Mouse (Mus musculus): ENCODE data around the gene Prss38.

The Prss38 gene

DNA sequence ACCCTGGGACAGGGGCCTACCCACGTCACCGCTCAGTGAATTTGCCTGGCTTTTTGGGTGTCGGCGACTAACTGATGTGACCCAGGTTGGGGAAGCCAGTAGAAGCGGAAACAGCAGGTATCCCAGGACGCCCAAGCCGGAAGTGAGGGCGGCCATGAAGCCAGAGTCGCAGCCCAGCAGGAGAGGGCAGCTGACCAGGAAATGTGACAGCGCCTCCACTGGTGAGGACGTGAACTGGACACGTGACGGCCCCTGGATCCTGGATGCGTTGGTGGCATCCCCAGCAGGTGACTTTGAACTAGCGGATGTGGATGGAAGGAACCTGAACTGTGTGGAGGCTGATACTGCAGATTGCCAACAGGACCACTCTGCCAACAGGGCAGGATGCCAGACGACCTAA lies at the start of gene Prss38:
TSS of gene Prss38 (minus strand) at position 183 of the 400 bp plus-strand sequence.
- DNase-seq (ENCODE audit: low read depth) = no peak

DNA sequence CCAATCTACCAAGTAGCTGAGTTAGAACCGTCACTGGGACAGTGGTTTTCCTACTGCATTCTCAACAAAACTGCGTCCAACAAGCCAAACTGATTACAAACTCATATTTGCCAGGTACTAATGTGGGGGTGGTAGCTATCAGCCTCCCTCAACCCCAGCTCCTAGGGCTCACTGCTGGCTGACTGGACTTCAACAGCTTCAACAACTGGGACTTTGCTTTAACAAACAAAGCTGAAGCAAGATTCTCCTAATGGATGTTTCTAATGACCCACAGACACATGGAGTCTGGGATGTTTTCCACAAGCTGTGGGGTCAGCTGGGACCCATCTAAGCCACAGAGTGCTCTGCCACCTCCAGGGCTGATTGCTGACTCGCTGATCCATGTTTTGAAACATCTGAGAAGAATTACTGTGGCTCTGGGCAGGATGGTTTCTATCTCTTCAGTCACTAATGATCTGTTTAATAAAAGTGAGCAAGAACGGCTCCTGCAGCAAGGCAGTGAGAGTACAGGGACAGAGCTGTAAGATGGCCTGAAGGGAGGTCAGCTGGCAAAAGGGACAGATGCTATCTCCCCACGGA lies 47.6 kb upstream of the Prss38 start:
- no peak for DNase-seq (ENCODE audit: low read depth)

DNA sequence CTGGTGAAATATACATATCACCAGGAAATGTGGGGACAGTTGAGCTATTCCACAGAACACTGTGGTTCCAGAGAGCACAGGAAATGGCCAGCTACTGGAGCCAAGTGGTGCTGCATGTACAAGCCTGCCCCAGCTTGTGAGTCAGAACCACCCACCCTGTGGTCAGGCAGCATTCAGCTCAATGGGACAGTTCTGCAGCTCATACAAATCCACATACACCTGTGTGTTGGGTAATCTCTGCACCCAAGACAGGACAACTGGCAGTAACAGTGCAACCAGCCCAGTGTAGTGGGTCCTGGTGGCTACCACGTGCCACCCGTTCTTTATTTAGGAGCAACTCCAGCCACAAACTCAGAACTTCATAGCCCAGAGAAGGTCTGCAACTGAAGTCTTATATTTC lies 46.5 kb upstream of the Prss38 start:
- DNase-seq (ENCODE audit: low read depth) = peak; percentile 91

DNA sequence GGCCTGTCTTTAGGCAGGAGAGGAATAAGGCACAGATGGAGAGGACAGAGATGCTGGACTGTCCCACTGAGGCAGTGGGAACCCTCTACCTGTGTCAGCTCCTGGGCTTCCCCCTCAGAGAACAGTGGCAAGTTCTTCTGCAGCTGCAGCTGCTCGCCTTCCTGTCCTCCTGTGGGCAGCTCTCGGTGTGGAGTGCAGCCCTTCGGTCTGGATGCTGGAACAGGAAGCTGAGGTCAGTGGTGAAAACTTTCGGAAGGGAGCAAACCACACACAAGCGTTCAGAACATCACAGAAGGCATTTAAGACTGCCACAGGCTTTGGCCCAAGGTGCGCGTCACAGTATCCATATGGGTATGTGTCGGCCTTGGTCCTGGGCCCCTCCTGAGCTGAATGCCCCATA lies 46.0 kb upstream of the Prss38 start:
- peak; percentile 97 for DNase-seq (ENCODE audit: low read depth)

DNA sequence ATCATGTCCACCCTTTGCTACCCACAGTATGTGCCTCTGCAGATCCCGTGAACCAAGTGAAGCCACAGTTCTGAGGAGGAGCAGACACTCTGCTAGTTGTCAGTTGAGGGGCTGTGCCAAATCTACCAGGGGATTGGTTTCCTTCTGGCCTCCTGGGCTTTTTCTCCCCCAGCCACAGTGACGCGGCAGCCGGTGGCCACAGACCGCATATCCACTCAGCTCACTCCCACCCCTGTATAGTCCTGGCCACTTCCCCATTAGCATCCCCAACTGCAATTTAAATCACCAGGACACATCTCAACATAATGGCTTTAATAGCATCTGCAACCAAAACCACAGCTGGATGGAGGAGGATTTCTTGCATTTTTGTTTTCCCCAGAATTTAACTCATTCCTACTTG lies 43.3 kb upstream of the Prss38 start:
- DNase-seq (ENCODE audit: low read depth) = peak; percentile 97

DNA sequence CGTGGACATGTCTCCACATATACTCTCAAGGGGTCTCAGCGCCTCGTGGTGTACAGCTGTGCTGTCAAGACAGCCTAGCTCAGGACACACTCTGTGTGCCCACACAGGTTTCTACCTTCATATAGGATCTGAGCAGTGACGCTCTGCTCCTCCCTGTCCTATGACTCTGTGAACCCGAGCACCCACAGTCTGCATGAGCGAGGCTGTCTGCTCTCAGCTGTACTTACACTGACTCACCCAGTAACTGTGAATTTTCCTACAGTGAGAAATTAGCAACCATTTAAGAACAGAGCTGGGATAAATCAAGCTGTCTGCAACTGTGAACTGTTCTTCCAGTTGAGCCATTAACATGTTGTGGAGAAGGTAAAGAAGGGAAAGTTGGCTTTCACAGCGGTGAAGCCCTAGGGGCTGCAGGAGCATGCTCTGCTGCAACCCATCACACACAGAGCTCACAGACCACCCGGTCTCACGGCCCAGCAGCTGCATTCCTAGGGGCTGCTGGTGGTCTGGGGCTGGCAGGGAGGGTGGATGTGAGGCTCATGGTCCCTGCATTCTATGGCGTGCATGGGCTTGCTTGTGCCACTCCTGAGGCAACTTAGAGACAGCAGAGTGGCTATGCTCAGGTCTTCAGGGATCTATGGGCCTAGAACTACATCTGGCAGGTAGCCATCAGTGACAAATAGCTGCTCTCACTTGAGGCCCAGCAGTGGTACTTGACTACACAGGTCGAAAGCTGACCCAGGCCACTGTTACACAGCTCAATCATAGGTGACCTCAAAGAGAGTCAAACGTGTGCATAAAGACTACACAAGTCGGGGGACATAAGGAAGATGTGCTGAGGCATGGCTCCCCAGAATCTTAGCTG lies 37.8 kb upstream of the Prss38 start:
- no peak for DNase-seq (ENCODE audit: low read depth)

DNA sequence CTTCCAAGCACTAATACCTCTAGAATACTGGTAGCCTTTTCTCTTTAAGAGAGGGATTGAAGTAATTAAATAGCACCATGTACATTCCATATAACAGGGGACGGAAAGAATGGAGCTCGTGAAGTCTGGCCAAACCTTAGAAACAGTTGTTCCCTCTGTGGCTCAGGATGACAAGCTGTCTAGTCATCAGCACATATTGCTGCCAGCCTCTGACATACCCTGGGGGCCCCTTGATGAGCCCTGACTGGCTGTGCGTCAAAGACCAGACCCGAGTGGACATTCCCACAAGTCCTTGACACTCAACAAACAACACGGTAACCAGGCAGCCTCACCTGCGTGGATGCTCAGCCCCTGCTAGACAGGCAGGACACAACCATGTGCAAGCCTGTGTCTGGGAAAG lies 36.6 kb upstream of the Prss38 start:
- DNase-seq (ENCODE audit: low read depth) = no peak

DNA sequence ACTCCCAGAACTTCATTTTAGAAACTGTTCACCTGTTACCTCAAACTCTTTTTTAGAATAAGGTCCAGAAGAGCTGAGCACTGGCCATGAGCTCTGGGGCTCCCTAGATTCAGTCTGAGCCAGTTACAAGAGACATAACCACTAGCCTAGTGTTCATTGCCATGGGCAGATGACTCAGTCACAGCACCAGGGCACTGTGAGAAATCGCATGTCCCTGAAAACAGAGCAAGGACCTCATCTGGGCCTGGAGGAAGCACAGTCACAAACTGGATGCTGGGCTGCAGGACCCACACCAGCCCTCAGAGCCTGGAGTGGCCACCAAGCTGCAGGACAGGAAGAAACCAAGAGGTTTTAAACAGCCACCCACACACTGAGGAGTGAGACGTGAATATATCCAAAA lies 35.4 kb upstream of the Prss38 start:
- DNase-seq (ENCODE audit: low read depth) = peak; percentile 35

DNA sequence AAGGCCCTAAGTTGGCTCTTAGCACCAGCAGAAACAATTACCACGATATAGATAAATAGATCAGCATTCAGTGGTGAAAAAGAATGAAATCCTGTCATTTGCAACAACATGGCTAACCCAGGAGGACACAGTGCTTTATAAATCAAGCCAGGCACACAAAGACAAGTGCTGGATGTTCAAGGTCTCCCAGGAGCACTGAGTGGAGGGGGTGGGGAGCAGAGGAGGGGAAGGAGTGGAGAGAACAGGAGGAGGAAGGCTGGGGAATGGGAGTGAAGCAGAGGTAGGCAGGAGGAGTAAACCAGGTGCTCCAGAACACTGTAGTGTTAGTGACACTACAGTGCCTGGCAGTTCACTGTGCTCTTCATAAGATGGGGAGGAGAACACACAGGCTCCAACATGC lies 30.3 kb upstream of the Prss38 start:
- no peak for DNase-seq (ENCODE audit: low read depth)

DNA sequence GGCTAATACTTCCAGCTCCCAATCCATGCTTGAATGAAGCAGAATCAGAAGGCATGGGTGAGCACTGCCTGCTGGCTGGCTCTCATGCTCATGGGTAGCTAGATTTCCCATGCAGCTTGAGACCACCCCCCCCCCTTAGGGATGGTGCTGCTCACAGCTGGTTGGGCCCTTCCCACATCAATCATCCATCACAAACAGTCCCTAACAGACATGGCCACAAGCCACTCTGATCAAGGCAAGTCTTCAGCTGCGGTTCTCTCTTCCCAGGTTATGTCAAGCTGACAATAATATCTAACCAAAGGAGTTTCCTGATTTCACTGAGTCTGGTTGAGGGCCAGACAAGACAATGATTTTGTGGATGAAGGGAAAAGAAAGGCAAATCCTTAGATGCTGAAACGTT lies 25.4 kb upstream of the Prss38 start:
- no peak for DNase-seq (ENCODE audit: low read depth)

DNA sequence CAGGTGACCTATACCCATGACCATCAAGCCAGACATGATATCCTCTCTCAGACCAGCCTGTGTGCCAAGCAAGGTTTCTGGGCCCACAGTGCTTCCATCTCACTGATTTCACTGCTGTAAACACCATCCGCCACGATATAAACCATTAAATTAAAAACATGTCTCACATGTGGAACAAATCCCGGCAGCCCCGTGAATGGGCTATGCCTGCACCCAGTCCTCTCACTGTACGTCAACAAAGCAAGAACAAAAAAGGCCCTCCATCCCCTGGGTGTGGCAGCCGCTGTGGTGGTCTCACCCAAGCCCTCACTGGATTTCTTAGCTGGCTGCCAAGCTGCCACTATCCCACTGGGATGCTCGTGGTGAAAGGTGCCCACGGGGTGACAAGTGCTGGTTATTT lies 24.4 kb upstream of the Prss38 start:
- DNase-seq (ENCODE audit: low read depth) = no peak

DNA sequence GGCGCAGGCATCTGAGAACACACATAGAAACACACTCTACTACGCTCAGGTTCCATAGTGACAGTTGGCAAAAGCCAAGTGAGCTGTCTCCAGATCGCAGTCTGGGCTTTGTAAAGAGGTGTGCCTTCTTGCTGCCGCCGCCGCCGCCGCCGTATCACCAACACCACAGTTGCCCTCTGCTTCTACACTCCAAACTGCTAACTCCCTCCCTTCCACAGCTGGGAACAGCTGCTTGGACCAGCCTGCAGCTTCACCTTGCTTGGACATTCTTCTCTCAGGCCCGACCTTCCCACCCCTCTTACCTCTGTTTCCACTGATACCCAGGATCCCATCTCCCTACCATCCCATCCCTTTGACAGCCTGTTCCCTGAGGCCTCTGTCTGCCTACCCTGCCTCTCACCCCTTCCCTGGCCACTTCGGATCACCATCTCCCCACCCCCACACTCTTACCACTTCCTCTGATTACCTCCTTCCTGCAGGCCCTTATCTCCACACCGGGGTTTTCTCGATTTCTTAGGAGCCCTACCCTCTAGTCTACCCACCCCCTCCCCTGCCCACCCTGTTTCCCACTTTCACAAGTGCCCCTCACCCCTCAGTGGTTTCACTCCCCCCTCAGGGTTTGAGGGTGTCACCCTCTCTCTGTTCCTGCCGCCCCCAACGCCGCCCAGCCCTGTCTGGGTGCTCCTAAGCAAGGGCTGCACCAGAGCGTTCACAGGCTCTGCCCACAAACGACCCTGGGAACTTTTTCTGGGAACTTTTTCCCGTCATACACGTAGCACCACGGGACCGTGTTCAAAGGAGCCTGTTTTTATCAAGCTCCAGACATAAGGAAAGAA lies 22.3 kb upstream of the Prss38 start:
- peak; percentile 82 for DNase-seq (ENCODE audit: low read depth)

DNA sequence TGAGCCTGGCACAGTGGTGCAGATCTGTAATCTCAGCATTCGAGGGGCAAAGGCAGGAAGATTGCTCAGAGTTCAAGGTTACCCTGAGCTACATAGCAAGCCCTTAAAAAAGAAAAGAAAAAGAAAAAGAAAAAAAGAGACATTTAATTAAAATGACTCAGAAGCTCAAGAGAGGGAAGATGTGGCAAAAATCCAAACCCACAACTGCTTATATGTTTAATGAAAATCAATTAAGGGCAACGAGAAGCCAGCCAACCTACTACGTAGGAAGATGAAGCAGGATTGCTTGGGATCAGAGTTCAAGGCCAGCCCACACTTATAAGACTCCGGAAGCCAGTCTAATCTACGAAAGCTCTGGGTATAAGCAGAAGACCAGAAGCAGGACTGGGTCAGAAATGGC lies 19.0 kb upstream of the Prss38 start:
- peak; percentile 46 for DNase-seq (ENCODE audit: low read depth)

DNA sequence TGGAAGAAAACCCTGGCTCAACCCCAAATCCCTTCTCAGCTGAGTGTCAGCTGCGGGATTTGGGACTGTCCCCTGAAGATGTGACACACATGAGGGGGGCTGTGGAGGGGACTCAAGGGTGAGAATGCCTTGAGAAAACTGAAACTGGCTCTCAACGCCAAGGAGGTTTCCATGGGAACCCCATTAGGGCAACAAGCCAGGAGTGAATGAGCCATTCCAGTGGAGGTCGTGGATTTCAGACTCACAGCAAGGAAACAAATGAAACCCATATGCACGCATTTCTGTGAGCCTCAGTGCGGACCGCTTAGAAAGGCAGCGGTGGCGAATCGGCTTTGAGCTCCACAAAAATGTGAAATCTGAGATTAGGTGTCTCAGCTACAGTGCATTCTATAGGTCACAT lies 18.1 kb upstream of the Prss38 start:
- no peak for DNase-seq (ENCODE audit: low read depth)

DNA sequence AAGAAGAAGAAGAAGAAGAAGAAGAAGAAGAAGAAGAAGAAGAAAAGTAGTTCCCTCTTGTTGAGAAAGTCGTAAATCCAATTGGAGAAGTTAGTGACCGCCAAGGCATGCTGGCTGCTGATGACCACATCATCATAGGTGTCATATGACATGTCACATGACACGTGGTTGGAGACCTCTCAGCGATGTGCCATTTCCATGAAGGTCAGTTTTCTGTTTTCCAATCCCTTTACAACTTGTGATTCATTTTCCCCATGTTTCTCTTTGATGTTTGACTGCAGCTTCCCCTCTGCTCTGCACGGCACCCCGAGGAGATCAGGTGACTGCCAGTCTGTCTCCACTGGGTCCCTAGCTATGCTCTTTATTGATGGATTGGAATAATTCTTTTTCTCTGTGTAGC lies 16.8 kb upstream of the Prss38 start:
- DNase-seq (ENCODE audit: low read depth) = peak; percentile 51

DNA sequence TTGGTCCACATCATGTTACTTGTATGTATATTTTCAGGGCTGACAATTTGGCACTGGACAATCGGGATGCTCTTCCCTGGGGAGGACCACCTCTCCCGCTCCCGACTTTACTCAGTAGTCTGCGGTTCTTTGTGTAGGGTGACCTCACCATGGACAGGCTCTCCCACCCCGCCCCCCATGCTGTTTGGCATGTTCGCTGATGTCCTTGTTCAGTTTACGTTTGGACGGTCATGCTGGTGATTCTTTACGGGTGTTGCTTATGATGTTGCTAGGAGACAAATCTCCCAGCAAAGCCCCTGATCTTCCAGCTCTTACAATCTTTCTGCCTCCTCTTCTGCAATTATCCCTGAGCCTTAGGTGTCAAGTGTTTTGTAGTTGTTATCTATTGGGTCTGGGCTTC lies 15.0 kb upstream of the Prss38 start:
- no peak for DNase-seq (ENCODE audit: low read depth)

DNA sequence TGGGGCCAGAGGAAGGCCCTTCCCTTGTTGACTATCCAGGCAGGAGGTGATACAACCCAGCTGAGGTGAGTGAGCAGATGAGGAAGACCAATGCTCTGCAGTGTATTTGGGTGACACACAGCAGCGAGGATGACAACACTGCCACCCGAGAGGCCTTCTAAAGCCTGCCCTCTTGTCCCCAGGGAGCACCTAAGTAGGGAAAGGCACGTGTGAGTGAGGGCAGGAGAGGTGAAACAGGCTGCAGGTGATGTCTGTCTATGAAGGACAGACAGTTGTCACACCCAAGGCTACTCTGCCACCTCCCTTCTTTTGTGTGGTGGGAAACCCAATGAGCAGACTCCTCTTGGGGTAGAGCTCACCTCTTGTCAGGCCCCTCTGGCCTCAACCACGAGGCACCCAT lies 14.2 kb upstream of the Prss38 start:
- DNase-seq (ENCODE audit: low read depth) = no peak

DNA sequence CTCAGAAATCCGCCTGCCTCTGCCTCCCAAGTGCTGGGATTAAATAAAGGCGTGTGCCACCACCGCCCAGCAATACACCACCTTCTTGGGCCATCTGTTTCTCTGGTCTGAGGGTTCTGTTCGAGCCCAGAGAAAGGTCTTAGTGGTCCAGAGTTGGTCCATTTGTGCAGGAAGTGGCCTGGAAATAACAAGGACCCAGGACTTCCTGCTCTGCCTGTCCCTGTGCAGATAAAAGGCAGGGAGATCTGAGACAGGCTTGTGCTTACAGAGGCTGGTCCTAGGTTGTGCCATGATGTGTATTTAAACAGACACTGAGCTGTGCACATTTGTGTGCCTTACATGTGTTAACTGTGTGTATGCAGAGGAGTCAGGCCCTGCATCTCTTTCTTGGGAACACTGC lies 13.3 kb upstream of the Prss38 start:
- DNase-seq (ENCODE audit: low read depth) = peak; percentile 56

DNA sequence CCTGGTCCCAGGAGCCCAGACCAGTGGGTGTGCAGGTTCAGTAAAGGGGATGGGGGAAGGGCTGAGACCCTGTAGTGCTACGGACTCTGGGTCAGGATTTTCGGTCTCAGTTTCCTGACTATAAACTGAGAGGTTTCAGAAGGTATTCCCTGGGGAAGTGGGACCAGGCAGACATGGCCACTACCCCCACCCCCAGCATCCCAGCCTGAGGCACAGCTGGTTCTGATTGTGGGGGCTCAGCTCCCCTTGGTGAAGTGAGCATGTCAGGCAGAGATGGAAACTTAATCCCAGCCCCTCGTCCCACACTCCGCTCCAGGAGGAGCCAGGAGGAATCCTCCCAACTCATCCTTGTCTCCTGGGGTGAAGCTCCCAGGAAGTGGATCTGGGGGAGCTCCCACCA lies 12.0 kb upstream of the Prss38 start:
- no peak for DNase-seq (ENCODE audit: low read depth)

DNA sequence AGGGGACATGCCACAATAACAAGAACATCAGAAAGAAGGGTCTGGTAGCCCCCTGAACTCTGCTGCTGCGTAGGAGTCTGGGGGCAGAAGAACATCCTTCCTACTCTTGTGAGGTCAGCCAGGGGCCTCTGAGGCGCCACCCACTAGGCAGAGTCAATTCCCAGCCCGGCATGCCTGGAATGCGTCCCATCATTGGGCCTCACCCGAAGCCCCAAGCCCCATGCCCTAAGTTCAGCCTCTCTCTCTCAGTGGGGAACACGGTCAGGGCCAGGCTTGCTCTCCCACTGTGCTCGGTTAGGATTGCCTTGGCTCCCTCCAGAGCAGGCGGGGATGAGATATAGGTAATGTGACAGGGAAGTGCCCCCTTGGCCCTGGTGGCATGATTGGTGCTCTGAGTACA lies 9.7 kb upstream of the Prss38 start:
- DNase-seq (ENCODE audit: low read depth) = no peak

DNA sequence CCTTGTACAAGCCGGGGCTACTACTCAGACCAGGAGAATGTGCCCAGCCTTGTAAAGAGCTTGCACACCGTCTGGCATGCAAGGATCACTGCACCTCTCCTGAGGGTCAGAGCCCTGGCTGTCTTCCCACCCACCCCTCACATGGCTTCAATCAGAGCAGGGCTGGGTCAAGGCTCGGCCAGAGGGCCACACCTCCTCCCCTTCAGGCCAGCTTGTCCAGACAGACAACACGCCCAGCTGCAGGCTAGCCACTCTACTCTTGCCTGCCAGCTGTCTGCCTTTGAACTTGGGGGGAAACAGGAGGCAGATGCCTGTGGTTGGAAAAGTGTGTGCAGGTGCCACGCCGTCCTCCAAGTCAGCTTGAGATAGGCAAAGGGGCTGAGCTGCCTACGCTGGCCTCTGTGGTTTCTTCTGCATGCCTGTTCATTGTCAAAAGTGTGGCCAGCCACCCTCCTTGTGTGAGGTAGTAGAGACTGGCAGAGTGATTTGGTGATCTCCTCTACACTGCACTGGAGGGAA lies 9.0 kb upstream of the Prss38 start:
- peak; percentile 75 for DNase-seq (ENCODE audit: low read depth)

DNA sequence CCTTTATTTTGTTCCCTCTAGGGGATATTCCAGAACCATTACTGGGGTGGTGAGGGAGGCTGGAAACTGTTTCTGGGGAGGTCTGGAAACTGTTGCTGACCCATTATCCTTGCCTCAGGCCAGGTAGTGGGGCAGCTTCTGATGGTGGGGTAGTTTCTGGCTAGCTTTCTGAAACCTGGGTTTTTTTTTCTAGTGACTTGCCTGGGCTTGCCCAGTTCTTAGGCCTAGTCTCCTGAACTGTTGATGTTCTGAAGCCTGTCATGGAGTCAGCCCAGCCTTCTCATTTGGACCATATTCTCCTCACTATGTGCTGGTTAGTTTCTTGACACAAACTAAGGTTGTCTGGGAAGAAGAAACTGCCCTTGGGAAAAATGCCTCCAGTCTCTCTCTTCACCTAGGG lies 4.1 kb upstream of the Prss38 start:
- no peak for DNase-seq (ENCODE audit: low read depth)

DNA sequence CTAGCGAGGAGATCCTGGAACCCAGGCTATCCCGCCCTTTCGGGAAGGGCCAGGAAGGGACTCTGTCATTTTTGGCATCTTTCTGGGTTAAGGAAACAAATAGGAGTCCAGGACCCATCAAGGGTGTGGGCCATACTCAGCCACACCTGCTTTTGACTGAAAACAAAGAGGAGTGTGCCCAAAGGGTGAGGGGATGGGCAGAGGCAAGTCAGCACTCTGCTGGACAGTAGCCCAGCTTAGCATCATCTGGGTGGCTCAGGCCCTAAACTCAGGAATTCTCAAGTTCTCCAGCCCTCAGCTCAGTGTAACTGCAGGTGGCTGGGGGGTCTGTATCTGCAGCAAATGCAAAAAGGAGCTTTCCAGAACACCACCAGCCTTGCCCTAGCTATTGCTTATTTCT lies 2.5 kb upstream of the Prss38 start:
- DNase-seq (ENCODE audit: low read depth) = no peak

All from 416B (cell line).